Mouse (Mus musculus) stomach, embryonic 16.5 days (tissue): ENCODE measurements around the gene Pex1. TPM values are rescaled to one million over a fixed set of nuclear protein-coding genes. Genes with fewer than 3 reads are reported as not detected.

ENCODE experiments used
- ATAC-seq: fragments of 200-750 bp; cut with Nextera tagmentation; 2 replicates; pipeline ENCODE4 v1.8.0; 2017; ENCODE audit warnings: moderate number of reproducible peaks, moderate TSS enrichment; ENCODE audit not compliant: insufficient read depth, low FRiP score
- H3K27ac ChIP-seq: fragments of 300-500 bp; sonication (generic); 2 replicates; pipeline ENCODE4 v1.5.1; 2014; ENCODE audit warnings: low read length
- H3K27me3 ChIP-seq: fragments of 300-500 bp; sonication (generic); 2 replicates; pipeline ENCODE4 v1.6.1; 2014; ENCODE audit warnings: low read length, control low read depth, mixed read lengths; ENCODE audit not compliant: control insufficient read depth, insufficient read depth
- H3K36me3 ChIP-seq: fragments of 300-500 bp; sonication (generic); 2 replicates; pipeline ENCODE4 v1.6.1; 2014; ENCODE audit warnings: low read length; ENCODE audit not compliant: control insufficient read depth, insufficient read depth
- H3K4me1 ChIP-seq: fragments of 300-500 bp; sonication (generic); 2 replicates; pipeline ENCODE4 v1.6.1; 2014; ENCODE audit warnings: low read length, control low read depth, mixed read lengths; ENCODE audit not compliant: control insufficient read depth, insufficient read depth
- H3K4me2 ChIP-seq: fragments of 300-500 bp; sonication (generic); 2 replicates; pipeline ENCODE4 v1.6.1; 2014; ENCODE audit warnings: low read depth, low read length, mixed read lengths
- H3K4me3 ChIP-seq: fragments of 300-500 bp; sonication (generic); replicated peaks from 2 replicates; pipeline ENCODE4 v1.5.1; 2014; ENCODE audit warnings: mild to moderate bottlenecking, low read length
- H3K9ac ChIP-seq: fragments of 300-500 bp; sonication (generic); 2 replicates; pipeline ENCODE4 v1.6.1; 2014; ENCODE audit warnings: low read length
- H3K9me3 ChIP-seq: fragments of 300-500 bp; sonication (generic); replicated peaks from 2 replicates; pipeline ENCODE4 v1.6.1; 2016; ENCODE audit warnings: low read length, control low read depth; ENCODE audit not compliant: control insufficient read depth
- WGBS: fragments of 180-500 bp; shearing (Covaris S2); extraction: QIAGEN DNeasy Blood & Tissue Kit; methylation state at CpG from one replicate; pipeline ENCODE4 v1.1.7; 2014; 5-methylcytosine and 5-hydroxymethylcytosine counted together
- microRNA-seq: library from miRNA; unstranded; fragments of <30 nt; microRNA quantifications from one replicate; pipeline ENCODE4, GENCODE M21; 2016
- polyA plus RNA-seq: library from polyadenylated mRNA; unstranded; fragments of >200 nt; fragmentation: Nextera tagmentation; extraction: Ambion mirVana; gene quantifications from 2 replicates; pipeline ENCODE4 v1.2.1, GENCODE M21; 2015

Pex1 gene
- polyA plus RNA-seq, 1 experiment from 2014 or later = 16.1 TPM

GRCm38 (mm10) chr5:3666585-3666984 lies 70.7 kb downstream of the Pex1 start:
- no peaks in the 10 kb centered on the region for H3K4me1 ChIP-seq
- no peak overlapping the region for H3K4me3 ChIP-seq
- no peaks in the 10 kb centered on the region for H3K36me3 ChIP-seq
- no peaks in the 10 kb centered on the region for H3K9me3 ChIP-seq
- ATAC-seq = no peak
- 83% methylated on average over 12 of the region's 12 CpGs for WGBS
- H3K27me3 ChIP-seq = no peaks in the 10 kb centered on the region
- no peak overlapping the region for H3K27ac ChIP-seq
- no peak overlapping the region for H3K9ac ChIP-seq
- no peak overlapping the region for H3K4me2 ChIP-seq

GRCm38 (mm10) chr5:3669938-3670554 lies 74.2 kb downstream of the Pex1 start:
- ATAC-seq = no peak
- Histone ChIP-seq H3K4me2 (no peak overlapping the region), H3K36me3 (no peaks in the 10 kb centered on the region), H3K27me3 (no peaks in the 10 kb centered on the region), H3K4me1 (no peaks in the 10 kb centered on the region), H3K9me3 (no peaks in the 10 kb centered on the region), H3K4me3 (no peak overlapping the region), H3K9ac (no peak overlapping the region), H3K27ac (no peak overlapping the region)
- WGBS = 83% methylated on average over 6 of the region's 6 CpGs

Small RNA genes lying within 50 kb of the gene (microRNA-seq; reads per million reads assigned to microRNA genes)
- gene Gm26238 = not detected

Other genes starting within 250 kb of the Pex1 start
- gene Fam133b, start 52.2 kb upstream of the Pex1 start, polyA plus RNA-seq = 20.0 and 23.9 TPM in 2 replicates
- gene 1700109H08Rik, start 24.5 kb upstream of the Pex1 start, polyA plus RNA-seq = 2.4 and 3.5 TPM in 2 replicates
- 10.0 and 12.3 TPM in 2 replicates for gene Rbm48, start 519 bp downstream of the Pex1 start, polyA plus RNA-seq
- not detected in 2 replicates for gene Tmbim7, start 55.1 kb downstream of the Pex1 start, polyA plus RNA-seq
- gene Gatad1, start 61.1 kb downstream of the Pex1 start, polyA plus RNA-seq = 45.7 and 46.0 TPM in 2 replicates
- 6.3 and 7.7 TPM in 2 replicates for gene Ankib1, start 206.9 kb downstream of the Pex1 start, polyA plus RNA-seq
- 41.3 and 46.3 TPM in 2 replicates for gene Krit1, start 207.1 kb downstream of the Pex1 start, polyA plus RNA-seq
- not detected in 2 replicates for gene Lrrd1, start 249.1 kb downstream of the Pex1 start, polyA plus RNA-seq